Mouse (Mus musculus) E14TG2a.4 (cell line): ENCODE data around the gene Gm11985.
A peak's percentile ranks its signal among the peaks of the same experiment; 100 is the strongest.

Source experiments
- H3K27me3 ChIP-seq: 2 replicates; pipeline ENCODE4 v1.6.1; 2014; ENCODE audit warnings: low read length, control low read depth; ENCODE audit not compliant: insufficient read depth
- H3K36me3 ChIP-seq: 2 replicates; pipeline ENCODE4 v1.6.1; 2014; ENCODE audit warnings: low read length, control low read depth; ENCODE audit not compliant: insufficient read depth
- H3K4me1 ChIP-seq: replicated peaks from 2 replicates; pipeline ENCODE4 v1.6.1; 2014; ENCODE audit warnings: low read depth, low read length, control low read depth
- H3K4me3 ChIP-seq: replicated peaks from 2 replicates; pipeline ENCODE4 v1.5.1; 2014; ENCODE audit warnings: mild to moderate bottlenecking, low read length
- H3K9me3 ChIP-seq: 2 replicates; pipeline ENCODE4 v1.6.1; 2014; ENCODE audit warnings: low read length, control low read depth
- CTCF ChIP-seq: conservative IDR thresholded peaks from 2 replicates; pipeline ENCODE4 v1.5.1; 2014; ENCODE audit warnings: low read length
- NANOG ChIP-seq: IDR thresholded peaks from 2 replicates; pipeline ENCODE4 v1.6.1; 2014; ENCODE audit warnings: borderline replicate concordance, low read length, mixed read lengths
- POU5F1 ChIP-seq: IDR thresholded peaks from 2 replicates; pipeline ENCODE4 v1.6.1; 2014; ENCODE audit warnings: low read length, borderline replicate concordance

The Gm11985 gene

DNA sequence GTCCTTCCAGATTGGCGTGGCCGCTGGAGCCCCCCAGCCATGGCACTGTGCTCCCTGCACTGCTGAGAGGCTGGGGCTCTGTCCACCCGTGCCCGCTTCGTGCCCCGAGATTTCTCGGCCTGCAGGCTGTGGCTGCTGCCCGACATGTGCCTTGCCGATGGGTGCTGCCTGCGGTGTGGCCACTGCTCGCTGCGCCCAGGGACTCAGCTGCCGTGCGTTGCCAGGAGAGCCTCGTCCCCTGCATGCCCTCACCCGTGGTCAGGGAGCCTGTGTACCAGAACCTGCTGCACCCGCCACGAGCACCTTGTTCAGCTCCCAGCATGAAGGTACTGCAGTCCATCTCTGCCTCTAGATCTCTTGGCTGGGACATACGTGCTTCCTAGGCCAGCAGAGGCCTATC, 9.6 kb upstream of the Gm11985 start:
- no peak for TF ChIP-seq POU5F1
- TF ChIP-seq NANOG, result no peak
- TF ChIP-seq CTCF, result no peak
- peaks cover 4% of the 10 kb centered on the region; the same call in 1 of the 2 replicates for H3K9me3 ChIP-seq
- peaks cover 29% of the 10 kb centered on the region for H3K27me3 ChIP-seq
- H3K4me1 ChIP-seq, result peaks cover 19% of the 10 kb centered on the region; the same call in 1 of the 2 replicates
- H3K36me3 ChIP-seq, result no peaks in the 10 kb centered on the region
- H3K4me3 ChIP-seq, result peak overlapping the region; percentile 61

DNA sequence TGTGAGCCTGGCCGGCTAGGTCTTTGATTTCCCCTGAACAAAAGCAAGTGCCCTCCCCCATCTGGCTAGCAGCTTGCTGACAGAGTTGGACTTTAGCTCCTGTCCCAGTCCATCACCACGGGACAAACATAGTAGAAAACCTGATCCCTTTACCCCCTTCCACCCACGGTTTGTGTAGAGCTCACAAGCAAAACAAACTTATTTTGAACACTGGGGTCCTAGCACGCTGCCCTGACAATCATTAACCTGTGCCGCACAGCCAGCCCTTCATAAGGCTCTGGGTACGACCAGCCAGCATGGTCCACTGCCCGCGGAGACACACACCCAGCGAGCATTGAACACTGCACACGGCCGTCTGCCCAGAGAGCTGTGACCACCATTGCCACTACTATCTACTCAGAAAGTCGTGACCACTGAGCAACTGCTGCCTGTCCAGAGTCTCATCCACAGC, 9.1 kb upstream of the Gm11985 start, which contains the start of gene Igfbp1:
Gene Igfbp1, plus strand, starts transcription at position 292 of the 451 bp plus-strand sequence.
- H3K4me1 ChIP-seq, result peaks cover 19% of the 10 kb centered on the region; the same call in 1 of the 2 replicates
- TF ChIP-seq CTCF, result no peak
- no peak for TF ChIP-seq POU5F1
- TF ChIP-seq NANOG, result no peak
- no peaks in the 10 kb centered on the region for H3K36me3 ChIP-seq
- peaks cover 4% of the 10 kb centered on the region; the same call in 1 of the 2 replicates for H3K9me3 ChIP-seq
- peak within 1 kb of the TSS; percentile 61 for H3K4me3 ChIP-seq
- H3K27me3 ChIP-seq, result peaks cover 32% of the 10 kb centered on the region

DNA sequence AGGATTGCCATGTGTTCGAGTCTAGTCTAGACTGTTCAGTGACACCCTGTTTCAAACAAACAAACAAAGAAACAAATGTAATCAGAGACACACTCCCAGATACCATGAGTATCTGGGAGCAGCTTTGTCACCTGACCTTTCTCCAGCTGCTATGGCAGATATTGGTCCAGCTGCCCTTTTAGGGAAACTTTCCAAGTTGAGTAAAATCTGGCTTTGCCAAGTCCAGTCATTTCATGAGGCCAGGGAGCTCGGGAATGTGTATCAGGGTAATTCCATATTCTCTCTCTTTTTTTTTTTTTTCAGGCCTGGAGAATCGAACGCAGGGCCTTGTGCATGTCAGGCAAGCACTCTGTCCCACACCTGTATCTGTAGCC, 6.9 kb upstream of the Gm11985 start:
- peaks cover 19% of the 10 kb centered on the region; the same call in 1 of the 2 replicates for H3K4me1 ChIP-seq
- no peak overlapping the region for H3K4me3 ChIP-seq
- no peak for TF ChIP-seq POU5F1
- no peak for TF ChIP-seq CTCF
- no peak for TF ChIP-seq NANOG
- H3K27me3 ChIP-seq, result peaks cover 34% of the 10 kb centered on the region
- no peaks in the 10 kb centered on the region for H3K36me3 ChIP-seq
- H3K9me3 ChIP-seq, result peaks cover 4% of the 10 kb centered on the region; the same call in 1 of the 2 replicates

DNA sequence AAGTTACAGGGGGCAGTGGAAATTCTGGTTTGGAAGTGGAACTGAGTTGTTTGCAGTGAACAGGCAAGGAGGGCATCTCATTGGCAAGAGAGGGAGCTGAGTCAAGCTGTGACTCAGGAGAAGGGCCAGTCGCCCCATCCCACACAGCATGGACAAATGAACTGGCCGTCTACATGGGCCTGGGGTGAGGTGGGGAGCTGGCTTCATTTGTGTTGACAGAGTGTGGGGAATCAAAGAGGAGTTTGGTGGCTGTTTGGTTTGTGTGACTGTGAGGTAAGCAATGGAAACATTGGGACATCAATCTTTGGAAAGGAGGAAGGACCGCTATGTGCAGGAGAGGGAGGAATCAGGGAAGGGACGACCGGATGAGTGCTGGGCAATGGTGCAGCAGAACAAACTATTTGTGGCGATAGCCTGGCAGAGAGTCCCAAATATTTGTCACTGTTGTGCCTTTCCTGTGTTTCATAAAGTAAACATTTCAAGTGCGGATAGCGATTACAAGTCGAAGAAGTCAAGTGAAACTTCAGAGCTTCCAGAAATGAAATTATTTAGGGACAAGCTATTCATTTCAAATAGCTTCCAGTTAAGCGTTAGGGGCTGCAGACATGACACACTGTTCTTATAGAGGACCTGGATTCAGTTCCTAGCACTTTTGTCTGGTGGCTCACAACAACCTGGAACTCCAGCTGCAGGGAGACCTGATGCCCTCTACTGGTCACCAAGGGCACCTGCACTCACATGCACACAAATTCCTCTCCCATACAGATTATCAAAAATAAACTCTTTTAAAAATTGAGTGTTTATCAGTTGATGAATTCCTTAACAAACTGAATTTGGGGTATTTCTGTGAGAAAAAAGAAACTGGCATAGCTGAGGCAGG, 6.3 kb upstream of the Gm11985 start:
- Histone ChIP-seq H3K9me3 (peaks cover 4% of the 10 kb centered on the region; the same call in 1 of the 2 replicates), H3K36me3 (no peaks in the 10 kb centered on the region), H3K4me3 (no peak overlapping the region), H3K4me1 (peaks cover 17% of the 10 kb centered on the region; the same call in 1 of the 2 replicates), H3K27me3 (peaks cover 39% of the 10 kb centered on the region)
- TF ChIP-seq CTCF (peak; percentile 56), POU5F1 (no peak), NANOG (no peak)

DNA sequence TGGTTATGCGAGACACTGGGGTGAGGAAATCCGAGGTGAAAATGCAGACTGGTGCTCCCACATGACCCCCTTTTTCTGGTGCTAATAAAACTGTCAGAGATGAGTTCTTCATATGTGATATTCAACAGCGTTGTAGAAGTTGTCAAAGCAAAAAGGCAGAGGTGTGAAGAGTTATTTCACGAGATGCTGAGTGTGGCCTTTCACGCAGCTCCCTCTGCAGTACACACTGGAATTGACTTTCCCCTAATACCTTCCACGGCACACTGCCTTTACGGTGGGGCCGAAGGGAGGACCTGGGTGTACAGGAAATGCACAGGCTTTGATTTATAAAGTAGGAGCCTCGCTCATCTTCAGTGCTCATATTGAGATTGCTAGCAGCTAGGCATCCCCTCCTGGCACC, 4.8 kb upstream of the Gm11985 start:
- peaks cover 4% of the 10 kb centered on the region; the same call in 1 of the 2 replicates for H3K9me3 ChIP-seq
- no peaks in the 10 kb centered on the region for H3K36me3 ChIP-seq
- H3K4me3 ChIP-seq, result no peak overlapping the region
- TF ChIP-seq CTCF (no peak), POU5F1 (no peak), NANOG (no peak)
- H3K27me3 ChIP-seq, result peaks cover 29% of the 10 kb centered on the region
- peaks cover 8% of the 10 kb centered on the region for H3K4me1 ChIP-seq

DNA sequence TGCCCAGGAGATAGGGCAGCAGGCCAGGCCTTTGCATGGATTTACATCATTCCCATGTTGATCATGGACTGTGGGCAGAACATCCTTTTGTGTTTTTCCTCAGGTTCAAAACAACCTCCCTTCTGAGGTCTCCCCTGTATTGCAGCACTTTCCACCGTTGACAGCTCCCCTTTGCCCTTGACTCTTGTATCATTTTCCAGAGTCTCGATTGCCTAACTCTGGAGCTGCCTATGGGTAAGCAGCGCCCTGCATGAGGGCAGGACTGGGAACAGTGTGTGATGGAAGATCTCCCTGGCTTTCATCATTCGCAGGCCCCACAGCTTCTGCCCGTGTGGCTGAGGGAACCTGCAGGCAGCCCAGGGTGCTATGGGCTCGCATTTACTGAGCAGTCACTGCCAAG, 4.3 kb upstream of the Gm11985 start:
- Histone ChIP-seq H3K36me3 (no peaks in the 10 kb centered on the region), H3K27me3 (peaks cover 27% of the 10 kb centered on the region), H3K9me3 (peaks cover 4% of the 10 kb centered on the region; the same call in 1 of the 2 replicates), H3K4me1 (peaks cover 4% of the 10 kb centered on the region; the same call in 1 of the 2 replicates), H3K4me3 (no peak overlapping the region)
- TF ChIP-seq NANOG, result no peak

DNA sequence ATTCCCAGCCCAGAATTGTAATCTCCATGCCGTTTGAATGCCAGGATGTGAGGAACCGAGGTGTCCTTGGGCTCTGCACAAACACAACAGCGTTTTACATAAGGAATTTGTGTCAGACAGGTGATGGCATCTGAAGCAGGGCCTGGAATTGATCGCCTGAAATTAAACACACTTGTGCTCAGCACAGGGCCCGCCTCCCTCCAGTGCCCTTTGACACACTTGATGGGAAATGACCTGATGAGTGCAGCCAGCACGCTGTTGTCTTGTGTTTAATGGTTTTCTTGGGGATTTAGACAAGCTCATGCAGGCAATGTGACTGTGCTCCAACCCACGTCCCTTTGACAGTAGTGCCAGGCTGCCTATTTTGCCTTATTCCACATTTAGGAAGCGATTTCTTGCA, 897 bp downstream of the Gm11985 start:
- H3K4me1 ChIP-seq, result peaks cover 4% of the 10 kb centered on the region; the same call in 1 of the 2 replicates
- H3K9me3 ChIP-seq, result peaks cover 4% of the 10 kb centered on the region; the same call in 1 of the 2 replicates
- H3K36me3 ChIP-seq, result no peaks in the 10 kb centered on the region
- no peak overlapping the region for H3K4me3 ChIP-seq
- peaks cover 7% of the 10 kb centered on the region for H3K27me3 ChIP-seq
- TF ChIP-seq NANOG, result no peak
- TF ChIP-seq CTCF, result no peak
- no peak for TF ChIP-seq POU5F1

DNA sequence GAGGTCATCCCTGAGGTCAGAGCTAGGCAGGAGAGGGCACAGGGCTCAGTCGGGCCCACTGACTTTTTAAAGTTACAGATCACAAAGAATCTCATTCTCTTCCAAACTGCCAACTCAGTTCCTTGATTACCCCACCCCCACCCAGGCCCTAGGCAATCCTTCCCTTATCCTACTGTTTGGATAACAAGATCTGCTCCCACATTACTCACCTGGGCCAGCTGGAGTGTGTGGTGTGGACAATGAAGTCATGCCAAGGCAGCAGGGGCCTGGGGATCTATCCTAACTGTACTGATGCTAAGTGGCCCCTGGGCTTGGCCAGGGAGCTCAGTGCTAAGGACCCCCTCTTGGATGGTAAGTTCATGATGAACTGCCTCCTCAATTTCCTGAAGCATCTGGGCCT, 3.9 kb downstream of the Gm11985 start:
- H3K36me3 ChIP-seq, result no peaks in the 10 kb centered on the region
- H3K4me1 ChIP-seq, result peaks cover 4% of the 10 kb centered on the region; the same call in 1 of the 2 replicates
- peaks cover 4% of the 10 kb centered on the region; the same call in 1 of the 2 replicates for H3K9me3 ChIP-seq
- H3K4me3 ChIP-seq, result no peak overlapping the region
- TF ChIP-seq POU5F1, result no peak
- TF ChIP-seq NANOG, result no peak
- no peak for TF ChIP-seq CTCF
- no peaks in the 10 kb centered on the region for H3K27me3 ChIP-seq
